In genomic region chr12:58956162-58956561, GRCm38 (mm10) we compare ENCODE assay signal across 20 mouse cellular contexts.
"Had no signal": no experiment of that assay in that cellular context is flagged by ENCODE, and none has a peak within 500 bp of the region (broad histone marks: within the 10 kb centered on the region; RNA-seq: fewer than 3 reads in every experiment).

No protein-coding gene starts in this region.

- H3K27ac ChIP-seq: kidney, postnatal 0 days; layer of hippocampus, adult 2 months; left cerebral cortex, adult 2 months; liver, embryonic 13.5 days; neural tube, embryonic 12.5 days; neural tube, embryonic 15.5 days; stomach, embryonic 15.5 days had no signal

- H3K4me1 ChIP-seq: liver, embryonic 13.5 days; neural tube, embryonic 12.5 days; neural tube, embryonic 15.5 days; stomach, embryonic 15.5 days had no signal

- H3K36me3 ChIP-seq: liver, embryonic 13.5 days had no signal

- H3K4me3 ChIP-seq: layer of hippocampus, adult 2 months; left cerebral cortex, adult 2 months; liver, embryonic 13.5 days; neural tube, embryonic 12.5 days; neural tube, embryonic 15.5 days; stomach, embryonic 15.5 days had no signal

- H3K27me3 ChIP-seq: liver, embryonic 13.5 days; neural tube, embryonic 12.5 days; neural tube, embryonic 15.5 days; stomach, embryonic 15.5 days had no signal

- H3K9me3 ChIP-seq: liver, embryonic 13.5 days; neural tube, embryonic 12.5 days; neural tube, embryonic 15.5 days; stomach, embryonic 15.5 days had no signal

- H3K4me2 ChIP-seq: liver, embryonic 13.5 days; midbrain, embryonic 11.5 days; neural tube, embryonic 12.5 days; neural tube, embryonic 15.5 days; stomach, embryonic 15.5 days had no signal

- DNase-seq: kidney, adult 11 months; kidney, adult 8-10 months; kidney, postnatal 25 days; layer of hippocampus, postnatal 36 days; liver, embryonic 13.5 days; lung, postnatal 36 days; midbrain, embryonic 14.5 days; right cerebral cortex, adult 18-20 months; right cerebral cortex, postnatal 14 days; spleen, adult 18-20 months; thymus, adult 2 months; thymus, postnatal 14 days; thymus, postnatal 4 days had no signal

- H3K9ac ChIP-seq: liver, embryonic 13.5 days; neural tube, embryonic 12.5 days; neural tube, embryonic 15.5 days; stomach, embryonic 15.5 days had no signal
